Mouse (Mus musculus): ENCODE measurements around the gene Aqp12. TPM values are rescaled to one million over a fixed set of nuclear protein-coding genes. Genes with fewer than 3 reads are reported as not detected.

The Aqp12 gene
- polyA plus RNA-seq, 1 experiment from 2014 or later: not detected

- ATAC-seq (replicated peaks): no peak
- no peaks in the 10 kb centered on the region for H3K9me3 ChIP-seq
- H3K9ac ChIP-seq (replicated peaks): no peak overlapping the region
- H3K4me3 ChIP-seq: no peak overlapping the region
- no peaks in the 10 kb centered on the region for H3K27me3 ChIP-seq
- no peak overlapping the region for H3K27ac ChIP-seq (replicated peaks)
- no peak overlapping the region for H3K4me2 ChIP-seq (replicated peaks)
- H3K36me3 ChIP-seq: peaks cover 88% of the 10 kb centered on the region
- H3K4me1 ChIP-seq: no peaks in the 10 kb centered on the region
- 96% methylated on average over 8 of the region's 8 CpGs for WGBS
Observed at GRCm38 (mm10) chr1:93026600-93026999, 20.5 kb downstream of the Aqp12 start.

- Histone ChIP-seq H3K36me3 (peaks cover 85% of the 10 kb centered on the region), H3K9me3 (no peaks in the 10 kb centered on the region), H3K27ac (replicated peaks) (no peak overlapping the region), H3K4me1 (no peaks in the 10 kb centered on the region), H3K4me2 (replicated peaks) (no peak overlapping the region), H3K9ac (replicated peaks) (no peak overlapping the region), H3K27me3 (no peaks in the 10 kb centered on the region), H3K4me3 (no peak overlapping the region)
- ATAC-seq (replicated peaks): no peak
- 95% methylated on average over 10 of the region's 10 CpGs for WGBS
Observed at GRCm38 (mm10) chr1:93029387-93029786, 23.3 kb downstream of the Aqp12 start.

- Histone ChIP-seq H3K9ac (replicated peaks) (no peak overlapping the region), H3K4me2 (replicated peaks) (no peak overlapping the region), H3K9me3 (no peaks in the 10 kb centered on the region), H3K27ac (replicated peaks) (no peak overlapping the region), H3K4me3 (no peak overlapping the region), H3K4me1 (no peaks in the 10 kb centered on the region), H3K36me3 (peaks cover 85% of the 10 kb centered on the region), H3K27me3 (no peaks in the 10 kb centered on the region)
- no peak for ATAC-seq (replicated peaks)
- WGBS: 90% methylated on average over 2 of the region's 2 CpGs
Observed at GRCm38 (mm10) chr1:93030060-93030459, 23.9 kb downstream of the Aqp12 start.

- no peaks in the 10 kb centered on the region for H3K9me3 ChIP-seq
- no peak overlapping the region for H3K9ac ChIP-seq (replicated peaks)
- no peaks in the 10 kb centered on the region for H3K27me3 ChIP-seq
- no peak overlapping the region for H3K27ac ChIP-seq (replicated peaks)
- ATAC-seq (replicated peaks): no peak
- no peak overlapping the region for H3K4me3 ChIP-seq
- H3K4me2 ChIP-seq (replicated peaks): no peak overlapping the region
- WGBS: 95% methylated on average over 3 of the region's 3 CpGs
- H3K36me3 ChIP-seq: peaks cover 84% of the 10 kb centered on the region
- H3K4me1 ChIP-seq: no peaks in the 10 kb centered on the region
Observed at GRCm38 (mm10) chr1:93031199-93031598, 25.1 kb downstream of the Aqp12 start.

- no peaks in the 10 kb centered on the region for H3K27me3 ChIP-seq
- ATAC-seq (replicated peaks): no peak
- H3K9ac ChIP-seq (replicated peaks): no peak overlapping the region
- 72% methylated on average over 8 of the region's 8 CpGs for WGBS
- H3K36me3 ChIP-seq: peaks cover 86% of the 10 kb centered on the region
- no peak overlapping the region for H3K4me3 ChIP-seq
- H3K27ac ChIP-seq (replicated peaks): no peak overlapping the region
- no peak overlapping the region for H3K4me2 ChIP-seq (replicated peaks)
- H3K4me1 ChIP-seq: no peaks in the 10 kb centered on the region
- H3K9me3 ChIP-seq: no peaks in the 10 kb centered on the region
Observed at GRCm38 (mm10) chr1:93033989-93034388, 27.9 kb downstream of the Aqp12 start.

GRCm38 (mm10) chr1:93035981-93036380 lies 29.8 kb downstream of the Aqp12 start:
- Histone ChIP-seq H3K36me3 (peaks cover 92% of the 10 kb centered on the region), H3K27ac (replicated peaks) (no peak overlapping the region), H3K27me3 (no peaks in the 10 kb centered on the region), H3K4me1 (no peaks in the 10 kb centered on the region), H3K9me3 (no peaks in the 10 kb centered on the region), H3K9ac (replicated peaks) (no peak overlapping the region), H3K4me3 (no peak overlapping the region), H3K4me2 (replicated peaks) (no peak overlapping the region)
- 73% methylated on average over 4 of the region's 4 CpGs for WGBS
- ATAC-seq (replicated peaks): no peak

- Histone ChIP-seq H3K36me3 (peaks cover 77% of the 10 kb centered on the region), H3K9me3 (no peaks in the 10 kb centered on the region), H3K27ac (replicated peaks) (no peak overlapping the region), H3K4me2 (replicated peaks) (no peak overlapping the region), H3K9ac (replicated peaks) (no peak overlapping the region), H3K4me3 (no peak overlapping the region), H3K27me3 (no peaks in the 10 kb centered on the region), H3K4me1 (no peaks in the 10 kb centered on the region)
- 92% methylated on average over 10 of the region's 10 CpGs for WGBS
- no peak for ATAC-seq (replicated peaks)
Observed at GRCm38 (mm10) chr1:93046153-93046789, 40.1 kb downstream of the Aqp12 start.

GRCm38 (mm10) chr1:93050071-93050470 lies 43.9 kb downstream of the Aqp12 start:
- WGBS: 90% methylated on average over 3 of the region's 3 CpGs

GRCm38 (mm10) chr1:93051124-93051833 lies 45.1 kb downstream of the Aqp12 start:
- H3K4me1 ChIP-seq: no peaks in the 10 kb centered on the region
- H3K36me3 ChIP-seq: peaks cover 83% of the 10 kb centered on the region
- ATAC-seq (replicated peaks): no peak
- H3K4me3 ChIP-seq: no peak overlapping the region
- H3K4me2 ChIP-seq (replicated peaks): no peak overlapping the region
- no peaks in the 10 kb centered on the region for H3K27me3 ChIP-seq
- no peak overlapping the region for H3K27ac ChIP-seq (replicated peaks)
- no peaks in the 10 kb centered on the region for H3K9me3 ChIP-seq
- no peak overlapping the region for H3K9ac ChIP-seq (replicated peaks)
- WGBS: 78% methylated on average over 16 of the region's 23 CpGs

More at GRCm38 (mm10) chr1:93050071-93050470, 43.9 kb downstream of the Aqp12 start:
- Histone ChIP-seq H3K4me2 (replicated peaks) (no peak overlapping the region), H3K4me1 (no peaks in the 10 kb centered on the region), H3K27ac (replicated peaks) (no peak overlapping the region), H3K27me3 (no peaks in the 10 kb centered on the region), H3K36me3 (peaks cover 79% of the 10 kb centered on the region), H3K9me3 (no peaks in the 10 kb centered on the region), H3K4me3 (no peak overlapping the region), H3K9ac (replicated peaks) (no peak overlapping the region)
- ATAC-seq (replicated peaks): no peak

Other genes starting within 250 kb of the Aqp12 start
- 83.9 and 86.1 TPM in 2 replicates for gene Gpc1, start 174.7 kb upstream of the Aqp12 start, polyA plus RNA-seq (2015; fragmentation: Nextera tagmentation; extraction: Ambion mirVana)
- gene Ankmy1, start 103.4 kb upstream of the Aqp12 start, polyA plus RNA-seq (2015; fragmentation: Nextera tagmentation; extraction: Ambion mirVana): 0.93 and 1.1 TPM in 2 replicates
- 12.8 and 15.1 TPM in 2 replicates for gene Dusp28, start 99.4 kb upstream of the Aqp12 start, polyA plus RNA-seq (2015; fragmentation: Nextera tagmentation; extraction: Ambion mirVana)
- gene Rnpepl1, start 95.6 kb upstream of the Aqp12 start, polyA plus RNA-seq (2015; fragmentation: Nextera tagmentation; extraction: Ambion mirVana): 31.1 and 33.6 TPM in 2 replicates
- gene Capn10, start 72.0 kb upstream of the Aqp12 start, polyA plus RNA-seq (2015; fragmentation: Nextera tagmentation; extraction: Ambion mirVana): 60.9 and 67.5 TPM in 2 replicates
- gene Gpr35, start 55.5 kb upstream of the Aqp12 start, polyA plus RNA-seq (2015; fragmentation: Nextera tagmentation; extraction: Ambion mirVana): 0.36 and 0.46 TPM in 2 replicates
- gene Kif1a, start 95.6 kb downstream of the Aqp12 start, polyA plus RNA-seq (2015; fragmentation: Nextera tagmentation; extraction: Ambion mirVana): 336 and 351 TPM in 2 replicates
- not detected in 2 replicates for gene Agxt, start 128.9 kb downstream of the Aqp12 start, polyA plus RNA-seq (2015; fragmentation: Nextera tagmentation; extraction: Ambion mirVana)
- 0.17 and 0.20 TPM in 2 replicates for gene 2310007B03Rik, start 154.6 kb downstream of the Aqp12 start, polyA plus RNA-seq (2015; fragmentation: Nextera tagmentation; extraction: Ambion mirVana)
- gene Crocc2, start 162.4 kb downstream of the Aqp12 start, polyA plus RNA-seq (2015; fragmentation: Nextera tagmentation; extraction: Ambion mirVana): 0.17 and 0.38 TPM in 2 replicates
- 3.7 and 3.9 TPM in 2 replicates for gene Sned1, start 229.5 kb downstream of the Aqp12 start, polyA plus RNA-seq (2015; fragmentation: Nextera tagmentation; extraction: Ambion mirVana)